Mouse (Mus musculus): ENCODE data around the gene Cdk19.

GRCm38 (mm10) chr10:40525616-40526155 lies 186.3 kb downstream of the Cdk19 start:
- TF ChIP-seq POLR2A (IDR thresholded peaks at IDR 0.05; ENCODE audit: extremely low read depth, insufficient read depth, low read length) (no peak), CTCF (IDR thresholded peaks at IDR 0.05; ENCODE audit: extremely low read depth, insufficient read depth, low read length) (no peak)
